ENCODE assay signal across 8 mouse cellular contexts in genomic region chr2:48332783-48333182, GRCm38 (mm10).
A peak's percentile ranks its signal among the peaks of the same experiment; 100 is the strongest.
DNase-seq lines count a peak whose midpoint lies in the region; ATAC-seq and TF ChIP-seq lines count a peak whose summit lies in the region.

No protein-coding gene starts in this region.

- WGBS in hindbrain, embryonic 16.5 days = 51% methylated on average over 10 of the region's 10 CpGs
- WGBS in lung, embryonic 15.5 days = 45% methylated on average over 10 of the region's 10 CpGs

- no peak for TF ChIP-seq RAD21 in MEL (IDR thresholded peaks at IDR 0.05; ENCODE audit: low read depth, low read length)

- H3K9ac ChIP-seq in MEL (ENCODE audit: control insufficient read depth, low read depth, low read length, poor library complexity, severe bottlenecking) = peak overlapping the region; percentile 29; the same call in 1 of the 2 replicates
- H3K9ac ChIP-seq in hindbrain, embryonic 16.5 days (ENCODE audit: low read depth, low read length) = no peak overlapping the region
- no peak overlapping the region for H3K9ac ChIP-seq in lung, embryonic 15.5 days

- H3K4me1 ChIP-seq in MEL (ENCODE audit: control insufficient read depth in 1 of 2, insufficient read depth in 2 of 2, low read length in 2 of 2) = no peaks in the 10 kb centered on the region; a peak in 2 of 4 replicates
- H3K4me1 ChIP-seq in hindbrain, embryonic 16.5 days (ENCODE audit: control insufficient read depth, insufficient read depth, low read depth, low read length) = no peaks in the 10 kb centered on the region
- H3K4me1 ChIP-seq in lung, embryonic 15.5 days = peaks cover 11% of the 10 kb centered on the region; the same call in 1 of the 2 replicates

- H3K4me2 ChIP-seq in hindbrain, embryonic 16.5 days (ENCODE audit: low read length) = peak overlapping the region; percentile 22
- H3K4me2 ChIP-seq in lung, embryonic 15.5 days = peak overlapping the region; percentile 41

- H3K27ac ChIP-seq in MEL (ENCODE audit: control insufficient read depth, low read depth, low read length) = no peak overlapping the region
- H3K27ac ChIP-seq in hindbrain, embryonic 16.5 days (ENCODE audit: low read depth, low read length) = no peak overlapping the region
- H3K27ac ChIP-seq in lung, embryonic 15.5 days = no peak overlapping the region

- peak; percentile 95 for ATAC-seq in common myeloid progenitor, adult 5-6 weeks (replicated peaks; ENCODE audit: low read depth, poor library complexity, severe bottlenecking)
- ATAC-seq in hindbrain, embryonic 16.5 days = no peak
- ATAC-seq in lung, embryonic 15.5 days (ENCODE audit: borderline replicate concordance, extremely low read depth, low FRiP score, low TSS enrichment) = no peak

- peak overlapping the region; percentile 67 to 76 for H3K4me3 ChIP-seq in MEL (ENCODE audit: control insufficient read depth in 1 of 2, insufficient read depth in 1 of 2, low read depth in 2 of 2, low read length in 2 of 2)
- H3K4me3 ChIP-seq in hindbrain, embryonic 16.5 days (ENCODE audit: low read length) = no peak overlapping the region
- peak overlapping the region; percentile 21; the same call in 1 of the 2 replicates for H3K4me3 ChIP-seq in lung, embryonic 15.5 days

- DNase-seq in MEL (ENCODE audit: low read depth, low spot score) = peak; percentile 13
- DNase-seq in urinary bladder, postnatal 4 days (ENCODE audit: low spot score in 2 of 2) = no peak
- DNase-seq in yolk sac, embryonic 10.5 days (ENCODE audit: low spot score) = no peak
- no peak for DNase-seq in gastrocnemius, postnatal 25 days
- no peak for DNase-seq in ovary, postnatal 10 days (ENCODE audit: low spot score)

- TF ChIP-seq CTCF in MEL (IDR thresholded peaks at IDR 0.05 in 2 of 3, conservative IDR thresholded peaks at IDR 0.05 in 1 of 3; ENCODE audit: control insufficient read depth in 1 of 3, insufficient read depth in 1 of 3, low read depth in 2 of 3, low read length in 3 of 3, poor library complexity in 1 of 3, severe bottlenecking in 1 of 3) = no peak

- no peak for TF ChIP-seq EP300 in MEL (IDR thresholded peaks at IDR 0.05; ENCODE audit: low read depth in 1 of 2, low read length in 2 of 2)

- no peak for TF ChIP-seq POLR2A in MEL (IDR thresholded peaks at IDR 0.05; ENCODE audit: control insufficient read depth in 1 of 2, insufficient read depth in 1 of 2, low read depth in 1 of 2, low read length in 2 of 2, poor library complexity in 1 of 2)

- H3K9me3 ChIP-seq in MEL (replicated peaks; ENCODE audit: insufficient read depth, low read length) = no peaks in the 10 kb centered on the region
- H3K9me3 ChIP-seq in hindbrain, embryonic 16.5 days (ENCODE audit: control insufficient read depth, low read length) = no peaks in the 10 kb centered on the region
- no peaks in the 10 kb centered on the region for H3K9me3 ChIP-seq in lung, embryonic 15.5 days

- H3K27me3 ChIP-seq in MEL (ENCODE audit: control insufficient read depth in 1 of 2, insufficient read depth in 2 of 2, low read length in 2 of 2) = no peaks in the 10 kb centered on the region
- no peaks in the 10 kb centered on the region for H3K27me3 ChIP-seq in hindbrain, embryonic 16.5 days (replicated peaks; ENCODE audit: control insufficient read depth, insufficient read depth, low read length)
- no peaks in the 10 kb centered on the region for H3K27me3 ChIP-seq in lung, embryonic 15.5 days

- H3K36me3 ChIP-seq in MEL (ENCODE audit: control insufficient read depth in 1 of 2, insufficient read depth in 2 of 2, low read length in 2 of 2) = no peaks in the 10 kb centered on the region
- no peaks in the 10 kb centered on the region for H3K36me3 ChIP-seq in hindbrain, embryonic 16.5 days (ENCODE audit: control insufficient read depth, insufficient read depth, low read length)
- no peaks in the 10 kb centered on the region for H3K36me3 ChIP-seq in lung, embryonic 15.5 days

- H3K79me2 ChIP-seq in MEL (ENCODE audit: control insufficient read depth, insufficient read depth, low read length, poor library complexity) = no peaks in the 10 kb centered on the region

TF ChIP-seq in MEL, 35 proteins besides CTCF, POLR2A, EP300 and RAD21:
- no peak for TF ChIP-seq USF1 (IDR thresholded peaks at IDR 0.05; ENCODE audit: low read depth, low read length)
- no peak for TF ChIP-seq ZMIZ1 (IDR thresholded peaks at IDR 0.05; ENCODE audit: low read depth, low read length)
- peak; percentile 29; the same call in 1 of the 2 replicates for TF ChIP-seq ETS1 (IDR thresholded peaks at IDR 0.05; ENCODE audit: low read depth, low read length)
- TF ChIP-seq ZKSCAN1 (IDR thresholded peaks at IDR 0.05; ENCODE audit: low read depth, low read length) = no peak
- no peak for TF ChIP-seq POLR2AphosphoS2 (IDR thresholded peaks at IDR 0.05; ENCODE audit: low read length)
- TF ChIP-seq POLR2AphosphoS5 (IDR thresholded peaks at IDR 0.05; ENCODE audit: borderline replicate concordance, low read depth, low read length) = no peak
